Mouse (Mus musculus): ENCODE data around the gene Fcho2.

Gene Fcho2

GRCm38 (mm10) chr13:98804480-98804879, 10.8 kb downstream of the Fcho2 start:
- DNase-seq (ENCODE audit: low read depth), result no peak

DNA sequence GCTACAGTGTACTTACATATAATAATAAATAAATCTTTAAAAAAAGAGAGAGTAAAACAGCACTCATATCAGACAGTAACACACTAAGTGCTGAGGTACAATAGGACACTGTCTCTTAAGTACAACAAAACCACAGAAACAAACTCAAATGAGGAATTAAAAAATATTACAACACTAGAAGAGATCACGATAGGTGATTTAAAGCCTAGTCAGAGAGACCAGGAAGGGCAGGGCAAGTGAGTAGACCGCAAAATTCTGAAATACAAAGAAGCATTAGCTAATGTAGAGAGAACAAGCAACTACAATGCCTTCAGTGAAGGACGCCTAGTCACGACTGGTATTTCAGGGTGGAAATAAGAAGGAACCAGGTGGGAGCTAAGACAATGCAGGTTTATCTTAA, 11.6 kb downstream of the Fcho2 start:
- DNase-seq (ENCODE audit: low read depth), result no peak

GRCm38 (mm10) chr13:98802957-98803356, 12.3 kb downstream of the Fcho2 start:
- no peak for DNase-seq (ENCODE audit: low read depth)

GRCm38 (mm10) chr13:98795511-98795910, 19.7 kb downstream of the Fcho2 start:
- DNase-seq (ENCODE audit: low read depth), result no peak

GRCm38 (mm10) chr13:98792864-98793263, 22.4 kb downstream of the Fcho2 start:
- no peak for DNase-seq (ENCODE audit: low read depth)

DNA sequence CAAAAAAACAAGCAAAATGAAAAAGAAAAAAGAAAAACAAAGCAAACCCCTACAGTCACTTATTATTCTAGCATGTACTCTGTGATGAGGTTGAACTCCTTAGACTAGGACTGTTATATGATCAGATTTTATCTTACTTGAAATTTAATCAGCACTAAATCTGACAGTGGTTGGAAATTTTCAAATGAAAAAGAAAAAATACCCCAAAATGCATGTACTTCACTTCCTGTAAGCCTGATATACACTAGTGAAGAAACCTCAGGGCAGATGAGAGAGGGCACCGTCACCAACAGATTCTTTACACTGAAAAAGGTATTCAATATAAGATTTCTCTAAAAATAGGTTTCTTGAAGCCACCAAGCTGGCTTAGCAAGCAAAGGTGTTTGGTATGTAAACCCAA, 23.6 kb downstream of the Fcho2 start:
- peak; percentile 56 for DNase-seq (ENCODE audit: low read depth)

- DNase-seq (ENCODE audit: low read depth), result no peak
These were observed 28.1 kb downstream of the Fcho2 start for GRCm38 (mm10) chr13:98786970-98787685.

DNA sequence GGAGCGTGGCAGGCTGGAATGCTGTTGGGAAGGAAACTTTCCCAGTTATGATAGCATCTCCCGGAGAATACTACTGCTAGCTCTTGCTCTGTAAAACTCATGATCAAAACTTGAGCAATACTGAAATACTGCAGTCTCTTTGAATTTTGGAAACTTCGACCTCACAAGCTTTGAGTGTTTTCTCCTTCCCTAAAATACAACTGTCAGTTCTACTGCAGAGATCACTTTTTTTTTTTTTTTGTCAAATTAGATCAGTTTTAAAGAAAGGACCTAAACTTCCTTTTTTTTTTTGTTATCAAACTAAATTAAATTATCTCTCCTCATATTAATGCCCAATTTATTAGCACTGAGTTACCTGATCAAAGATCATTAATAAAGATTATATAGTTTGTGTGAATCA, 37.3 kb downstream of the Fcho2 start:
- no peak for DNase-seq (ENCODE audit: low read depth)

DNA sequence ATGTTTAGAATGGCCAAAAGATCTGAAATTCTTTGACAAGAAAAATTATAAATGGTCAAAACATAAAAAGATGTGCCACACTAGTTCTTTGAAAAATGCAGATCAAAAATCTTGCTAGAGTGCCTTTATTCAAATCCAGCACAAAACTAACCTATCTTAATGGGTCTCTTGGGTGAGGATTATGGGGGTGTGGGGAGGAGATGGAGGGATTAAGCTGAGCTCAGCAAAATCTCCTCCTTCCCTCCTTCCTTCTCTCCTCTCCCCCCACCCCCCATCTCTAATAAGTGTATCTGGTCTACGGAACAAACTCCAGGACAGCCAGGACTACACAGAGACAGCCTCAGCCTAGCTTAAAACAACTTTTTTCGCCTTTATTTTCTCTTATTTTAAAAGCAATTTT, 43.8 kb downstream of the Fcho2 start:
- DNase-seq (ENCODE audit: low read depth), result no peak

GRCm38 (mm10) chr13:98768329-98768728, 46.9 kb downstream of the Fcho2 start:
- DNase-seq (ENCODE audit: low read depth), result no peak

DNA sequence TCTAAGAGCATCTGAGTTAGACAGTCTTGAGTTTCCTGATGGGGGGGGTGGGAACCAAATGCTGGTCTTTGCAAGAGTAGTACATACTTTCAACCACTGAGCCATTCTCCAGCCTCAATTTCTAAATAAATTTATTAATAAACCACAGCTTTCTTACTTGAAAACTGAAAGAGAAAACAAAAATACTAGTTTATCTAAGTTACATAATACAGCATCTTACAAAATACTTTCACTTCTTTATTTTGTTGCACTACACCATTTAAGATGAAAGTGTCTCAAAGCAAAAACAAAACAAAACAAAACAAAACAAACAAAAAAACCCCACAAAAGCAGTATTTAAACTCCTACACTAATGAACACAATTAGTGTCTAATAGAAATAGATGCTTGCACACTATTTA, 53.5 kb downstream of the Fcho2 start:
- DNase-seq (ENCODE audit: low read depth), result no peak

GRCm38 (mm10) chr13:98755886-98756285, 59.4 kb downstream of the Fcho2 start:
- no peak for DNase-seq (ENCODE audit: low read depth)

GRCm38 (mm10) chr13:98744679-98745078, 70.6 kb downstream of the Fcho2 start:
- DNase-seq (ENCODE audit: low read depth), result no peak

- DNase-seq (ENCODE audit: low read depth), result no peak
These were observed 71.4 kb downstream of the Fcho2 start for GRCm38 (mm10) chr13:98743829-98744228.

- no peak for DNase-seq (ENCODE audit: low read depth)
These were observed 72.0 kb downstream of the Fcho2 start for GRCm38 (mm10) chr13:98743214-98743613.

- DNase-seq (ENCODE audit: low read depth), result peak; percentile 36
These were observed 77.0 kb downstream of the Fcho2 start for GRCm38 (mm10) chr13:98738213-98738612.

GRCm38 (mm10) chr13:98733292-98733691, 82.0 kb downstream of the Fcho2 start:
- DNase-seq (ENCODE audit: low read depth), result no peak

GRCm38 (mm10) chr13:98729271-98730062, 85.8 kb downstream of the Fcho2 start:
- peak; percentile 31 for DNase-seq (ENCODE audit: low read depth)

- peak; percentile 38 for DNase-seq (ENCODE audit: low read depth)
These were observed 88.8 kb downstream of the Fcho2 start for GRCm38 (mm10) chr13:98726494-98726893.

GRCm38 (mm10) chr13:98723430-98723829, 91.8 kb downstream of the Fcho2 start:
- DNase-seq (ENCODE audit: low read depth), result no peak

DNA sequence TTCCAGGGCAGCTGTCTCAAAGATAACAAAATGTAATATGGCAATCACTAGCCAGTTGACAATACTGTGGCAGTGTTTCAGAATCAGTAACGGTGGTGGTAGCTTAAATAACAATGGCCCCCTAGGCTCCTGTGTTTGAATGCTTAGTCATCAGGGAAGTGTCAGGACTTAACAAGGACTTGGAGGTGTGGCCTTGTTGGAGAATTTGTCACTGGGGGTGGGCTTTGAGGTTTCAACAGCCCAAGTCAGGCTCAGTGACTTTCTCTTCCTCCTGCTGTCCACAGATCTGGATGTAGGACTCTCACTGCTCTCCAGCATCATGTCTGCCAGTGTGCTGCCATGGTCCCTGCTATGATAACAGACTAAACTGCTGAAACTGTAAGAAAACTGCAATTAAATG, 93.0 kb downstream of the Fcho2 start:
- DNase-seq (ENCODE audit: low read depth), result no peak

GRCm38 (mm10) chr13:98716176-98716575, 99.1 kb downstream of the Fcho2 start:
- DNase-seq (ENCODE audit: low read depth), result no peak

- no peak for DNase-seq (ENCODE audit: low read depth)
These were observed 99.7 kb downstream of the Fcho2 start for GRCm38 (mm10) chr13:98715443-98715990.

Measured in induced T-regulatory cell, adult 2 months (primary cell).